Mouse (Mus musculus) kidney, adult 2 months (tissue): Measurements from ENCODE around the gene Oxgr1. TPM values are rescaled to one million over a fixed set of nuclear protein-coding genes. Genes with fewer than 3 reads are reported as not detected.

Source experiments
- DNase-seq: peaks from one replicate; pipeline ENCODE4 v3.0.0; 2021
- H3K27ac ChIP-seq: fragments of 200-500 bp; 2 replicates; pipeline ENCODE4 v1.5.1; 2012; ENCODE audit warnings: low read depth, low read length, control low read depth, inconsistent platforms; ENCODE audit not compliant: insufficient read depth
- H3K27me3 ChIP-seq: fragments of 200-500 bp; replicated peaks from 2 replicates; pipeline ENCODE4 v1.6.1; 2012; ENCODE audit warnings: mild to moderate bottlenecking, moderate library complexity, low read length, inconsistent platforms; ENCODE audit not compliant: control insufficient read depth, insufficient read depth
- H3K36me3 ChIP-seq: fragments of 200-500 bp; 2 replicates; pipeline ENCODE4 v1.6.1; 2012; ENCODE audit warnings: mild to moderate bottlenecking, moderate library complexity, low read length, inconsistent platforms; ENCODE audit not compliant: control insufficient read depth, insufficient read depth
- H3K4me1 ChIP-seq: fragments of 200-500 bp; 2 replicates; pipeline ENCODE4 v1.6.1; 2011; ENCODE audit warnings: low read length; ENCODE audit not compliant: control insufficient read depth, insufficient read depth
- H3K4me3 ChIP-seq: fragments of 200-500 bp; 2 replicates; pipeline ENCODE4 v1.5.1; 2011; ENCODE audit warnings: mild to moderate bottlenecking, low read depth, low read length, control low read depth; ENCODE audit not compliant: insufficient read depth
- CTCF ChIP-seq: fragments of 200-500 bp; conservative IDR thresholded peaks from 2 replicates; pipeline ENCODE4 v1.5.1; 2011; ENCODE audit warnings: low read depth, mild to moderate bottlenecking, control low read depth, low read length, moderate library complexity, mixed read lengths; ENCODE audit not compliant: insufficient read depth, insufficient read length
- POLR2A ChIP-seq: fragments of 200-500 bp; IDR thresholded peaks from one replicate; pipeline ENCODE4 v1.6.1; 2011; ENCODE audit warnings: low read depth, low read length, control low read depth
- WGBS: fragments of 180-500 bp; shearing (Covaris S2); methylation state at CpG from one replicate; pipeline ENCODE4 v1.1.7; 2018; 5-methylcytosine and 5-hydroxymethylcytosine counted together
- polyA plus RNA-seq: library from polyadenylated mRNA; depleted of rRNA; stranded (reverse); fragments of >200 nt; gene quantifications from 2 replicates; pipeline ENCODE4 v1.2.3, GENCODE M21; 2012

The Oxgr1 gene
- polyA plus RNA-seq, 1 experiment = 16.0 TPM

GRCm38 (mm10) chr14:120075746-120076145 is 33.5 kb upstream of the Oxgr1 start:
- no peak overlapping the region for H3K27ac ChIP-seq
- TF ChIP-seq CTCF = no peak
- TF ChIP-seq POLR2A = no peak
- H3K4me3 ChIP-seq = no peak overlapping the region
- DNase-seq = no peak
- WGBS = 60% methylated on average over 5 of the region's 5 CpGs
- H3K4me1 ChIP-seq = no peaks in the 10 kb centered on the region
- H3K36me3 ChIP-seq = no peaks in the 10 kb centered on the region
- H3K27me3 ChIP-seq = no peaks in the 10 kb centered on the region

- no peaks in the 10 kb centered on the region for H3K27me3 ChIP-seq
- H3K36me3 ChIP-seq = no peaks in the 10 kb centered on the region
- H3K4me1 ChIP-seq = no peaks in the 10 kb centered on the region
- TF ChIP-seq CTCF = no peak
- no peak for TF ChIP-seq POLR2A
- DNase-seq = no peak
- no peak overlapping the region for H3K4me3 ChIP-seq
- no peak overlapping the region for H3K27ac ChIP-seq
Observed at GRCm38 (mm10) chr14:120074231-120074630, 32.0 kb upstream of the Oxgr1 start.

DNA sequence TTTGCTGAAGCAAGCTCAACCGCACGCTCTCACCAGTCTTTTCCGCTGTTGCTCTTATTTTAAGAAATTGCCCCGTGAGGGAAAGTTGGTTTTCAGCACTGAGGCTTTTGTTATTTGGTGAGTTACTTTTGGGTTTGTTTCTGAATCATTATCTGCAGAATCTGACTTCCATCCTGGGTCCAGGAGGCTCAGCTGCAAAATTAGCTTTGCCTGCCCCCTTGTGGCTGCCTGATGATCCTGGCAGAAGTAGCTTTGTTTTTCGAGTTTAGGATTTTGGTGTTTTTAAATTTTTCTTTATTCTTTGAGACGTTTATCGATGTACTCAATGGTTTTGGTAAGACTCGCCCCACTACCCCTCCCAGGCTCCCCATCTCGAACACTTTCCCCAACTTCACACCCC is 18.9 kb upstream of the Oxgr1 start:
- Histone ChIP-seq H3K27me3 (no peaks in the 10 kb centered on the region), H3K27ac (no peak overlapping the region), H3K4me3 (no peak overlapping the region), H3K36me3 (no peaks in the 10 kb centered on the region), H3K4me1 (no peaks in the 10 kb centered on the region)
- TF ChIP-seq POLR2A (no peak), CTCF (peak; percentile 67)
- WGBS = 56% methylated on average over 9 of the region's 9 CpGs
- DNase-seq = peak; percentile 49

DNA sequence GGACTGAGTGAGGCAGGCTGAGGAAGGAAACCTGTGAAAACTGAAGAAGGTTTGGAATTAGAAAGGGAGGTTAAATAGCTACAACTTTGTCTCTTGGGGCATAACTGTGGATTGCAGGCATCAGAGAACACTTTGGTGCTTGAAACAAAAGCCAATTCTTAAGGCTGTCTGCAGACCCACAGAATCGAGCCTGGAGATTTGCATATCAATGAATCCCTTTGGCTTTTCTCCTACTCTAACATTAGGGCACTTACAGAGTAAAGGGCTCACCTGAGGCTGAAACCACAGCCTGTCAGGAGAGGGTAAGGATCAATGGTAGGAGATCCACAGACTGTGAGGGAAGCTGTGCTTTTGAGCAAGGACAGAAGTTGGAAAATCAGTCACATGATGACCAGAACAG is 8.8 kb downstream of the Oxgr1 start:
- DNase-seq = no peak
- TF ChIP-seq CTCF (no peak), POLR2A (no peak)
- H3K27ac ChIP-seq = no peak overlapping the region
- H3K36me3 ChIP-seq = no peaks in the 10 kb centered on the region
- no peaks in the 10 kb centered on the region for H3K27me3 ChIP-seq
- H3K4me1 ChIP-seq = no peaks in the 10 kb centered on the region
- 19% methylated on average over 1 of the region's 1 CpGs for WGBS
- H3K4me3 ChIP-seq = no peak overlapping the region

DNA sequence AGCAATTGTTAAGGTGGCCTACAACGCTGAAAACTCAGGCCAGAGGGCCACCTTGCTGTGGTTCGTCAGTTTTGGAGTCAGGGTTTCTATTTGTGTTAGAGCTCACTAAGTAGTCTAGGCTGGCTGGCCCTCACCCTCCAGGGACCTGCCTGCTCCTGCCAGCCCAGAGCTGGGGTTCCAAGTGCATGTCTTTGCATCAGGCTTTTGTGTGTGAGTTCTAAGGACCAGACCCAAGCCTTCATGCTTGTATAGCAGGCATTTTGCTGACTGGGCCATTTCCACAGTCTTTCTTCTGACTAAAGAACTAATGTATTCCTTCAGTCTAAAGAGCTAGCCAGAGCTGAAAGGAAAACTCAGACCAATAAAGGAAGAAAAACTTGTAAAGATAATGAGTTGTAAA is 22.3 kb downstream of the Oxgr1 start:
- Histone ChIP-seq H3K27me3 (no peaks in the 10 kb centered on the region), H3K36me3 (no peaks in the 10 kb centered on the region), H3K4me3 (no peak overlapping the region), H3K4me1 (no peaks in the 10 kb centered on the region), H3K27ac (no peak overlapping the region)
- no peak for TF ChIP-seq CTCF
- TF ChIP-seq POLR2A = no peak
- no peak for DNase-seq
- WGBS = 73% methylated on average over 2 of the region's 2 CpGs

- Histone ChIP-seq H3K4me3 (no peak overlapping the region), H3K4me1 (no peaks in the 10 kb centered on the region), H3K36me3 (no peaks in the 10 kb centered on the region), H3K27me3 (no peaks in the 10 kb centered on the region), H3K27ac (no peak overlapping the region)
- 56% methylated on average over 11 of the region's 11 CpGs for WGBS
- DNase-seq = no peak
- no peak for TF ChIP-seq POLR2A
- no peak for TF ChIP-seq CTCF
Observed at GRCm38 (mm10) chr14:120009969-120010872, 32.0 kb downstream of the Oxgr1 start.

- H3K4me3 ChIP-seq = no peak overlapping the region
- DNase-seq = peak; percentile 51
- no peaks in the 10 kb centered on the region for H3K36me3 ChIP-seq
- WGBS = 16% methylated on average over 1 of the region's 1 CpGs
- H3K4me1 ChIP-seq = peaks cover 16% of the 10 kb centered on the region
- no peaks in the 10 kb centered on the region for H3K27me3 ChIP-seq
- no peak overlapping the region for H3K27ac ChIP-seq
- TF ChIP-seq CTCF (no peak), POLR2A (no peak)
Observed at GRCm38 (mm10) chr14:120005153-120005552, 37.1 kb downstream of the Oxgr1 start.
